Mouse (Mus musculus): Measurements from ENCODE around the gene Foxi2.

- no peak for TF ChIP-seq CTCF (IDR thresholded peaks at IDR 0.05; ENCODE audit: control insufficient read depth, insufficient read depth, insufficient replicate concordance, low read depth, low read length)
- TF ChIP-seq POLR2A (IDR thresholded peaks at IDR 0.05; ENCODE audit: control insufficient read depth, low read depth, low read length), result no peak
These were observed 45.5 kb upstream of the Foxi2 start for GRCm38 (mm10) chr7:135364606-135365005.
